Comparison of ENCODE assay signal across 27 mouse cellular contexts in genomic region chr9:25550196-25550595, GRCm38 (mm10).
DNase-seq lines count a peak whose midpoint lies in the region; ATAC-seq and TF ChIP-seq lines count a peak whose summit lies in the region.
"Had no signal": no experiment of that assay in that cellular context is flagged by ENCODE, and none has a peak within 500 bp of the region (broad histone marks: within the 10 kb centered on the region; RNA-seq: fewer than 3 reads in every experiment).

No protein-coding gene starts in this region.

- DNase-seq in gastrocnemius, adult 2 months, result no peak
- DNase-seq in gastrocnemius, adult 8-10 months (ENCODE audit: low spot score in 2 of 2), result no peak
- DNase-seq in kidney, adult 9 months, result peak; percentile 39
- DNase-seq in kidney, postnatal 10 days, result no peak
- DNase-seq in liver, embryonic 14.5 days (ENCODE audit: low read depth in 3 of 3, low spot score in 3 of 3), result peak; percentile 6 to 23 (median 16)
- DNase-seq in forebrain, embryonic 14.5 days (ENCODE audit: low spot score), result no peak
- no peak for DNase-seq in limb, embryonic 10.5 days (ENCODE audit: low spot score)
- DNase-seq in layer of hippocampus, postnatal 14 days (ENCODE audit: low spot score in 2 of 2), result no peak
- DNase-seq: adrenal gland, adult 8-10 months; cerebellum, adult 2 months; cerebellum, postnatal 36 days; gastrocnemius, postnatal 14 days; heart, postnatal 10 days; layer of hippocampus, adult 9-11 months; left cerebral cortex, postnatal 4 days; lung, adult 18-20 months; lung, postnatal 10 days; thymus, adult 2 months; thymus, postnatal 4 days had no signal

- no peak for TF ChIP-seq EP300 in liver, embryonic 14.5 days (IDR thresholded peaks at IDR 0.05; ENCODE audit: low read depth)

- H3K4me3 ChIP-seq in gastrocnemius, adult 2 months, result no peak overlapping the region
- H3K4me3 ChIP-seq in liver, embryonic 14.5 days (ENCODE audit: insufficient read depth in 1 of 2, low read depth in 2 of 2, low read length in 2 of 2), result no peak overlapping the region
- no peak overlapping the region for H3K4me3 ChIP-seq in forebrain, embryonic 14.5 days (ENCODE audit: low read depth, low read length)
- H3K4me3 ChIP-seq in limb, embryonic 10.5 days, result no peak overlapping the region
- H3K4me3 ChIP-seq: forebrain, embryonic 13.5 days; heart, embryonic 12.5 days; hindbrain, embryonic 10.5 days; left cerebral cortex, adult 2 months; midbrain, embryonic 13.5 days had no signal

- intact Hi-C loops in gastrocnemius, adult 2 months (cut with DNase I), result loop anchor here (5.0 kb wide), 1 partner anchor 68 kb away; the partner anchor contains the start of gene Eepd1

- no peak overlapping the region for H3K4me2 ChIP-seq in liver, embryonic 14.5 days (ENCODE audit: low read depth)
- no peak overlapping the region for H3K4me2 ChIP-seq in forebrain, embryonic 14.5 days (ENCODE audit: low read length)
- H3K4me2 ChIP-seq: forebrain, embryonic 13.5 days; heart, embryonic 12.5 days; midbrain, embryonic 13.5 days had no signal

- peak overlapping the region; percentile 68 for H3K27ac ChIP-seq in gastrocnemius, adult 2 months
- no peak overlapping the region for H3K27ac ChIP-seq in liver, embryonic 14.5 days
- no peak overlapping the region for H3K27ac ChIP-seq in forebrain, embryonic 14.5 days (ENCODE audit: low read depth, low read length)
- no peak overlapping the region for H3K27ac ChIP-seq in limb, embryonic 10.5 days
- H3K27ac ChIP-seq: forebrain, embryonic 13.5 days; hindbrain, embryonic 10.5 days; hindbrain, postnatal 0 days; left cerebral cortex, adult 2 months; midbrain, embryonic 13.5 days; stomach, postnatal 0 days had no signal

- WGBS in liver, embryonic 14.5 days (ENCODE audit: insufficient replicate concordance), result 60% methylated on average over 7 of the region's 7 CpGs
- 88% methylated on average over 7 of the region's 7 CpGs for WGBS in forebrain, embryonic 14.5 days
- 90% methylated on average over 7 of the region's 7 CpGs for WGBS in limb, embryonic 10.5 days

- ATAC-seq in liver, embryonic 14.5 days (ENCODE audit: insufficient read depth), result peak; percentile 64
- ATAC-seq in forebrain, embryonic 14.5 days, result no peak
- ATAC-seq: activated CD4-positive, CD25-positive, alpha-beta regulatory T cell, adult 4 months; forebrain, embryonic 13.5 days; hindbrain, postnatal 0 days; midbrain, embryonic 13.5 days had no signal

- H3K9me3 ChIP-seq in liver, embryonic 14.5 days (ENCODE audit: control insufficient read depth, low read length), result no peaks in the 10 kb centered on the region
- no peaks in the 10 kb centered on the region for H3K9me3 ChIP-seq in forebrain, embryonic 14.5 days (replicated peaks; ENCODE audit: control insufficient read depth, low read length)
- no peaks in the 10 kb centered on the region for H3K9me3 ChIP-seq in limb, embryonic 10.5 days (replicated peaks)
- H3K9me3 ChIP-seq: forebrain, embryonic 13.5 days; heart, embryonic 12.5 days; hindbrain, embryonic 10.5 days; midbrain, embryonic 13.5 days had no signal

- TF ChIP-seq CTCF in gastrocnemius, adult 2 months (IDR thresholded peaks at IDR 0.05), result no peak
- no peak for TF ChIP-seq CTCF in liver, embryonic 14.5 days (IDR thresholded peaks at IDR 0.05; ENCODE audit: low read depth)

- peaks cover 0 to 8% of the 10 kb centered on the region in 2 experiments; a peak in 1 of 4 replicates for H3K4me1 ChIP-seq in liver, embryonic 14.5 days (replicated peaks; ENCODE audit: control insufficient read depth in 2 of 2, insufficient read depth in 2 of 2, low read length in 1 of 2)
- no peaks in the 10 kb centered on the region for H3K4me1 ChIP-seq in forebrain, embryonic 14.5 days (ENCODE audit: control insufficient read depth, insufficient read depth, low read length)
- peaks cover 17% of the 10 kb centered on the region for H3K4me1 ChIP-seq in limb, embryonic 10.5 days
- H3K4me1 ChIP-seq: hindbrain, embryonic 10.5 days; midbrain, embryonic 13.5 days had no signal

- H3K36me3 ChIP-seq in liver, embryonic 14.5 days (replicated peaks; ENCODE audit: control insufficient read depth, insufficient read depth, low read depth), result no peaks in the 10 kb centered on the region
- no peaks in the 10 kb centered on the region for H3K36me3 ChIP-seq in forebrain, embryonic 14.5 days (ENCODE audit: control insufficient read depth, insufficient read depth, low read length)
- no peaks in the 10 kb centered on the region for H3K36me3 ChIP-seq in limb, embryonic 10.5 days
- H3K36me3 ChIP-seq: heart, embryonic 12.5 days; hindbrain, embryonic 10.5 days; midbrain, embryonic 13.5 days had no signal

- no peaks in the 10 kb centered on the region for H3K27me3 ChIP-seq in liver, embryonic 14.5 days (ENCODE audit: control insufficient read depth, insufficient read depth, low read length)
- no peaks in the 10 kb centered on the region for H3K27me3 ChIP-seq in forebrain, embryonic 14.5 days (replicated peaks; ENCODE audit: control insufficient read depth, insufficient read depth, low read length)
- no peaks in the 10 kb centered on the region for H3K27me3 ChIP-seq in limb, embryonic 10.5 days (ENCODE audit: low read depth, poor library complexity, severe bottlenecking)
- H3K27me3 ChIP-seq: forebrain, embryonic 13.5 days; heart, embryonic 12.5 days; midbrain, embryonic 13.5 days had no signal

- H3K9ac ChIP-seq in liver, embryonic 14.5 days (replicated peaks), result no peak overlapping the region
- no peak overlapping the region for H3K9ac ChIP-seq in forebrain, embryonic 14.5 days (ENCODE audit: low read length)
- H3K9ac ChIP-seq: forebrain, embryonic 13.5 days; heart, embryonic 12.5 days; midbrain, embryonic 13.5 days had no signal

Comparison
In these comparisons a context has a peak if more than half of its experiments do, and no peak if none do; other contexts are left out.
1. DNase-seq: peak in kidney, adult 9 months (single experiment) and liver, embryonic 14.5 days (3 of 3); none in gastrocnemius, adult 2 months (single experiment), gastrocnemius, adult 8-10 months (0 of 2), kidney, postnatal 10 days (single experiment), forebrain, embryonic 14.5 days (single experiment), limb, embryonic 10.5 days (single experiment) and layer of hippocampus, postnatal 14 days (0 of 2).